Mouse (Mus musculus) CH12F3 (cell line): ENCODE data around the gene Wdr74.

Experiments
- in situ Hi-C: fragments of 300-500 bp; cut with MboI; formaldehyde crosslinking; loops from 2 replicates; pipeline ENCODE4 v1.14.3; 2020; ENCODE audit warnings: low sequenced_read_pairs

Gene Wdr74

DNA sequence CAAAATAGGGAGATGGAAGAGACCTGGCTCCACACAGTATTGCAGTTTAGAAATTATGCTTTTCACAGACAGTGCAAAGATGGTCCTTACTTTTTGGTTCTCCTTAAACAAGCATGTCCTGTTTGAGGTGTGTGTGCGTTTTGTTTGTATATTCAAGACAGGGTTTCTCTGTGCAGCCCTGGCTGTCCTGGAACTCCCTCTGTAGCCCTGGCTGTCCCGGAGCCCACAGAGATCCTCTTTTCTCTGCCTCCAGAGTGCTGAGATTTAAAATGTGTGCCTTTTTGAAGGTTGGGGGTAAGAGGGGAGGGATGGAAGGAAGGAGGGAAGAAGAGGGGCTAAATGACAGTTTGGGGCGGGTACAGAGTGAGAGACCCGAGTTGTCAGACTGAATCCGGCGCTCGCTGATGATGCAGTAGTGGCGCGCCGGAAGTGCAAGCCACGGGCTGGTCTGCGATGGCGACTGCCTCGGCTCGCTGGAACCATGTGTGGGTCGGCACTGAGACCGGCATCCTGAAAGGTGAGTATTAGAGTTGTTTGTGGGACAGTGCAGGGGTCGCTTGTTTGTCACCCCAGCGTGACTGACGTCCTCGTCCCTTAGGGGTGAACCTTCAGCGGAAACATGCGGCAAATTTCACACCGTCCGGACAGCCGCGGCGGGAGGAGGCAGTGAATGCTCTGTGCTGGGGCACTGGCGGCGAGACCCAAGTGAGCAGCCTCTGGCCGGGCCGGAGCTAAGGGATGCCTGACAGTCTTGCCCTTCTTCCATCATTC, at the start of gene Wdr74:
Gene Wdr74, plus strand, starts transcription at position 439 of the 771 bp plus-strand sequence.
- in situ Hi-C loops = no loop called here

DNA sequence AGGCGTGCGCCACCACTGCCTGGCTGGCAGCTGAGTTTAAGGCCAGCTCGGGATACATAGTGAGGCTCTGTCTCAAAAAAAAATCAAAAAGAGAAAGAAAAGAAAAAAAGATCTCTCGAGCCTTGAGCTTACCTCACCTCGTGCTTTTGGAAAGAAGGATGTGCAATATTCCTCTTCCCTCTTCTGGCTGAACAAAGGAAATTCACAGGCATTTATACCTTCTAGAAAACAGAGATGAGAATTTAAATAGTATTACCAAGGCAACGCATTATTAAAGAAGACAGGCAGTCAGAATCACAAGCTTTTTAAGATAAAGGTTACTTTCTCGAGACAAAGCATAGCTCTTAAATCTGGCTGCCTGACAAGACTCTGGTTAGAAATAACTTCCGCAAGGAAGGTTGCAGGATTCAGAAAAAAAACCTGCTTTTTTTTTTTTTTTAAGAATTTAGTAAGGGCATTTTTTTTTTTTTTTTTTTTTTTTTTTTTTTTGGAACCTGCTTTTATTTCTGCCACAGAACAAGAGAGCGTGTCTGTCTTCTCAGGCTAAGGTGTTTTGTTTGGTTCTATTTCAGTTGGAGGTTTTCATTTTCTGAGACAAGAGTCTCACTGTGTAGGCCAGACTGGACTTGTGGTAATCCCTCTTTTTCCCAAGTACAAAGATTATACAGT, 43.6 kb upstream of the Wdr74 start:
- in situ Hi-C loops = no loop called here

DNA sequence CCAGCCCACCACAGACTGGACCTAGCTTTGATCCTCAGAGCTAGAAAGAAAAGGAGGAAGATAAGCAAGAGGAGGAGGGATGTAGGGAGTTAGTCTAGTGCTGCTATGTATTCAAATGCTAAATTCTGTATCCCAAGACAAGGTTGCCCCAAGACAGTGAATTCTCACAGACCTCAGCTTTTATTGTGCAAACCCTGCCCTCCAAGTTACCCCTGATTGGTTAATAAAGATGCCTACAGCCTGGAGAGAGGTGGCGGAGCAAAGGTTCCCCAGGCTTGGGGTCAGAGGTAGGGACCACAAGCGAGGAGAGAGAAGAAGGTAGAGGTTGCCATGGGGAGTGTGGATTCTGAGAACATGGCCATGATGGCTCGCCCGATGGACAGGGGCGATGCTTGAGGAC, 42.9 kb upstream of the Wdr74 start:
- in situ Hi-C loops = no loop called here

DNA sequence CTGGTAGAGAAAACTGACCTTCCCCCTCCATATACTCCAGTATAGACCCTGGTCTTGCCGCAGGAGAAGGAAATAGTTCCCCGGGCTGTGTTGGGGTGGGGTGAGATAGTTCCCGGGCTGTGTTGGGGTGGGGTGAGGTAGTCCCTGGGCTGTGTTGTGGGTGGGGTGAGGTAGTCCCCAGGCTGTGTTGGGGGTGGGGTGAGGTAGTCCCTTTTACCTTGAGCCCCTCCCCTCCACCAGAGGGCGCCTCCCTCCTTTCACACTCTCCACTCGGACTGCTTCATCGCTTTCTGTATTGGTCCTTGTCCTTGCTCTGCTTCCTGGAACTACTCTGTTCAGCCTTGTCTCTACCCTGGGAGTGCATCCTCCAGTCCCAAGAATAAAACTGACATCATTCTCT, 40.3 kb upstream of the Wdr74 start:
- in situ Hi-C loops = no loop called here

DNA sequence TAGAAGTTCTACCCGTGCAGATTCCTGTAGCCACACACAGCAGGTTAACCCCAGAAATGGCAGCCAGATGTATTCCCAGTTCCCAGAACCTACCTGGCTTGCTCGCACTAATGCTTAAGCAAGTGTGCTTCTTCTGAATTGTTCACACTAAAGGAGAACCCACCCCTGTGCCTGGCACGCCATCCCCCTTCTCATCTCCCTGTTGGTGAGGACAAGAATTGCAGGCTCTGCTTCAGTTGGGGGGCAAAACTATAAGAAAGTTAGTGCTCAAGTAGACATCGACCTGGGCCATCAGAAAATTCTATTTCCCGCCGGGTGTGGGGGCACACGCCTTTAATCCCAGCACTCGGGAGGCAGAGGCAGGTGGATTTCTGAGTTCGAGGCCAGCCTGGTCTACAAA, 36.0 kb upstream of the Wdr74 start:
- in situ Hi-C loops = no loop called here

DNA sequence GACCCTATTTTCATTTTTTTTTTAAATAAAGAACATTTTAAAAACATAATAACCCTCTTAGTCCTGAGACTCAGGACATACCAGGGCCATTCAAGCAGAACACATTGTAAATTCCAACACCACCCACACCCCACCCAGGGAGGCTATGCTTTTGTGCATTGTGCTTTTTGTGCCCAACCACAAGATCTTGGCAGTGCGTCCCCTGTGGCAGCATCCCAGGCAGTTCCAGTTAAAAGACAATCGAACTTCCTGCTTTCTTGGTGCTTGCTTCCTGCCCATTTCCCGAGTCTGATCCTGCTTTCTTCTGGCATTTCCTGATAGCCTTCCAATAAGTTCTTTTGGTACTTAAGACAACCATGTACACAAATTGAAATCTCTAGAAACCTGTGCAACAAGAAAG, 33.2 kb upstream of the Wdr74 start:
- in situ Hi-C loops = no loop called here

DNA sequence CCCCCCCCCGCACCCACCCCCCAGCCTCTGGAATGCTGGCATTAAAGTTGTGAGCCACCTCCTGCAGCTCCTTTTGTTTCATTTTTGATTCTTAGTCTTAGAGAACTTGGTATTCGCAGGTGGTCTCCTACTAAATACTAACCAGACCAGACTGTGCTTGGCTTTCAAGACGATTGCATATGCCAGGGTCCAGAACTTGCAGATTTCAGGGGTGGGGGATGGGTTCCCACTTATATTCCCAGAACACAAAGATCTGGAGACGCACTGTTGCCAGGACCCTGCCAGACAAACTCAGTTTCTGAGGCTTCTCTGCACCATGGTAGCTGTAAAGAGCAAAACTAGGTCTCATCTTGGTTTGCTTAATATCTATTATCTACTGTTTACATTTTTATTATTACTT, 32.1 kb upstream of the Wdr74 start:
- in situ Hi-C loops = no loop called here

DNA sequence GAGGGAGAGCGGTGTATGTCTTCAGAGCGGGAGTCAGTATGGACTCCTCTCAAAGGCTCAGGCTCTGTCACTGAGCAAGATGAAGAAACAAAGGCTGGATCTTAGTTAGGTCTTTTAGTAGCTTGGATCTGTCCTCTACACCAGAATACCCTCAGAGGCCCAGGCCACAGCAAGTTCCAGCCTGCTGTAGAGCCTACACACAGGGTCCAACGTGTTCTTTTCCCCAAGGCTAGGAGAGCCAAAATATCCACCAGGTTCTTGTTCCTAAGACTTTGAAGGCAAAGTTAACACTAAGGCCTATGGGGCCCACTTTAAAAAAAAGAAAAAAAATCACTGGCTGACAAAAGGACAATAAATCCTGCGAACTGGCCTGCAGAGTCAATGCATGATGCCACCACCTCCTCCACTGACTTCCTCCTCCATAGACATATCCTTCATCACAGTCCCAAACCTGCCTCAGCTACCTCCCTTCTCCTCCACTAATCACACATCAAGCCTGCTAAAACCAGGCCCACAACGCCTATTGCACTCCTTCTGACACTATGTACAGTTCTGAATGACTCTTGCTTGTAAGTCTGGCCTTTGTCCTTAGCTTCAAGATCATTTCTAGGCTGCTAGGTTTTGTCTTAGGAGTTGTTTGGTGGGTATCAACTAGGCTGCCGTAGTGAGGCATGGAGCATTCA, 30.5 kb upstream of the Wdr74 start:
- in situ Hi-C loops = no loop called here

DNA sequence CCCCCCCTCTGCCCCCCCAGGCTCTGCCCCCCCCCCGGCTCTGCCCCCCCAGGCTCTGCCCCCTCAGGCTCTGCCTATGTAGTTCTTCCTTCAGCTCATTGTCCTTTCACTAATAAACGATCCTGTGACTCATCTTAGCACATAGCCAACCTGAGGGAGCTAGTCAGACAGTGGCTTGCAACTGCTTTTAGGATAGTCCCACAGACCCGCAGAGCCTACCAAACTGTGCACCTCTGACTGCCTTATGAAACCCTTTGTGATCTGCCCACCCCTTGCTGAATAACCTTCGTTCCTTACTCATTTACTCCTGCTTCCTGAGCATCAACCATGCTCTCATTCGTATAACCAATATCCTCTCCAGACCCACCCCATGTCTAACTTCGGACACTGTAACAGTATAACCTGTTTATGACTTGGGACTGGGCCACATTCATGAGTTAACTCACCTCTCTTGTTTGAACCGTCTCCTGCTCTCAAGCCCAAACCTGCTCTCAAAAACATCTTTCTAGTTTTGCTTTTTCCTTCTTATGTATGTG, 29.4 kb upstream of the Wdr74 start:
- in situ Hi-C loops = no loop called here

DNA sequence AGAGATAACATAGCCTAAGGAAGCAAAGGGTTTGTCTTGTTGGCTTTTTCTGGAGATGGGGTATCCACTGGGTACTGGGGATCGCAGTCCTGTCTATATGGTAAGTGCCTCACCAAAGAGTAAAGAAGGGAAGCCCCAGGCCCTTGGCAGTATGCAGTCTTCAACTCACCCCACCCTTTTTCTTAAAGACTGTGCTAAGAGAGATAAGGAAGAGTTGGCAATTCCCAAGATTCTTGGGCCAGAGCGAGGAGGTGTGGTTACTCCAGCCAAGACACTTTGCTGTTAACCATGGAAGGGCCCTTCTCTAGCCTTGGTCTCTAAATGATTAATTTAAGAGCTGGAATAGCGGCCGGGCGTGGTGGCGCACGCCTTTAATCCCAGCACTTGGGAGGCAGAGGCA, 28.7 kb upstream of the Wdr74 start:
- in situ Hi-C loops = no loop called here

DNA sequence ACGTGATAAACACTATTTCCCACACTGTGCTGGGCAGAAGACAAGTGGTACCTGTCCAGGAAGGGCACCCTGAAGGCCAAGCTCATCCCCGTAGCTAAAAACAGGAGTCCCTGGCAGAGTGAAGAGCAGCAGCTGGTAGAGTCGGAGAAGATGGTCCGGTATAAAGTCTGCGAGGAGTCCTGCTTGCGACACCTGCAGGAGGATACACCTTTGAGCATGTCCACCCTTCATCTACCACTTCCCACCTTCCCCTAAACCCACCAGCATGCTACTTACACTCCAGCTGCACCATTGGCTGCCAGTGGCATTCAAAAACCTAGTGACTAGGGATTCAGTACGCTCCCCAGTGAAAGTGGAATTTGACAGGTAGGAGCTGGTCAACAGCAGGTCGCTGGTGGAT, 26.7 kb upstream of the Wdr74 start:
- in situ Hi-C loops = no loop called here

DNA sequence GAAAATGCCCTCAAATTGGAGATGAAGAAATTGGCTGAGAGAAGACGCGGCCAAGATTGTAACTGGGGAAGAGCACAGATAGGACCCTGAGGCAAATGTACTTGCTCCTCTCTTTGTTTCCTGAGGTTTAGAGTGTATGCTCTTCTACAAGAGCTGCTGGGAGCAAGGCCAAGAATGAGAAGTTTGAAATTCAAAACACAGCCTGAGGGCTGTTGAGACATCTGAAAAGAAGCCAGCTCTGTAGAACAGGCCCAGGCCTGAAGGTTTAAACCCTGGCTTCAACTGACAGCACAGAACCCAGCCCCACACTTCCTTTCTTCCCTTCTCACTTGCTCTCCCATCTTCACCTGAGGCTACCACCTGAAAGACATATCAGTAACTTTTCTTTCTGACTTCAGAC, 25.6 kb upstream of the Wdr74 start:
- in situ Hi-C loops = no loop called here

DNA sequence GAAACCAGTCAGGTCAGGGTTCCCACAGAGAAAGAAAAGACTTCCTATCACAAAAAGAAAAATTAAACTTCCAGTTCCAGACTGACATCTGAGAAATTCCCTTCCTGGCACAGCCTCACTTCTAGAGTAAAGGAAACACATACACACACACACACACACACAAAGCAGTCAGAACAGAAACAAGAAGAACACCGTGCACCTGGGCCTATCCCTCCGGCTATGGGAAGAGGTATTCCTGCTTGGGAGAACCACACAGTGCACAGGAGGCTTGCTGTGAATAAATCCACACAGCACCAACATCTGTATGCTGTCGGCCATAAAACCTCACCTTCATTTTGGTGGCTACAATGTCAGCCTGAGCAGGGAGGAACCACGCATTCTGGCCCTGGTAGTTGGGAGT, 24.1 kb upstream of the Wdr74 start:
- in situ Hi-C loops = no loop called here

DNA sequence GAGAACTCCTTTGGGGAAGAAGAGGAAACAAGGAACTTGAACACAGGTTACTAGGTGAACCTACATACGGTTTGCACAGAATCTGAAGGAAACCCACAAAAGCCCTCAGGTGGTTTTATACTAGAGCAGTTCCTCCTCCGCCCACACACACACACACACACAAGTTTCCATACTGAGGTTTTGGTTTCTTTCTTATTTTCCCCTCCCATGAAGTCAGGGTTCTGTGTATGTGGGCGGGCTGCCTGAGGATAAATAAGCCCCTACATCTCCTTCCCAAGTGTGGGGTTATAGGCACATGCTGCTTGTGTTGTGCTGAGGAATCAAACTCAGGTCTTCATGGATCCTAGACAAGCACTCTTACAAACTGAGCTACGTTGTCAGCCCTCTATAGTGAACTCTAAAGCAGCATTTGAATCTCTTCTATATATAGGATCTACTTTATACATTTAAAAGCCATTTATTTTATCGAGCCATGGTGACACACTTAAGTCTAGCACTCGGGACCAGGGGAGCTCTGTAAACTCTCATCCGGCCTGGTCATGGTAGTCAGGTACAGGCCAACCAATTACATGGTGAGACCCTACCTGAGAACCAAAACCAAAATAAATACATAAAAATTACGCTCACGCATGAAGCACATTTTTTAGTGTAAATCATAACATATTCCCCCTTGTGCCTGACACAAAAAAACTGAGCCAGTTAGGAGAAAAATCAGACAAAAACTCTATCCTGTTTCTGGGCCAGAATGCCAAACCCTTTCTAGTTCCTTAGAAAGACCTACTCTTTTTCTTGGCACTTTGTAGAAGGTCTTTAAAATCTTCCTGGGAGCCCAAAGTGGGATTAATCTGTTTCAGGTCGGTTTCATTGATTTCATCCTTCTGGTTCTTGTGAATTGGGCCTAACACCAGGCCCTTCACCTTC, 23.4 kb upstream of the Wdr74 start:
- in situ Hi-C loops = no loop called here

DNA sequence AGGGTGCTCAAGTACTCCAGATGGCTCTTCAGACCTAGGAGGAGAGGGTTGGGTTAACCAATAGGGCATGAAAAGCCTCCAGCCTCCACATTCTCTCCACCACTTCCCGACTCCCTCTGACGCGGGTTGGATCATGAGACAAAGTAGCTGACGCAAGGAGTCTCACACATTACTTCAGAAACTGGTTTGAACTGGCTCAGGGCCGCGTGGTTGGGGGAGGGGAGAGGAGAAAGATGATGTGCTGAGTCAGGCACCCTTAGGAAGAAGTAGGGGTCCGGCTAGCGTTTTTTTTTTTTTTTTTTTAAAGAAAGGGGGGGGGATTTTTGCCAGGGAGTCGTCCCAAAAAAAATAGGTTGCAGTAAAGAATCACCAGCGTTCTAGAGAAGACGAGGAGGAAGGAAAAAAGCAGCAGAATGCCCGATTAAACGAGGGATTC, 22.7 kb upstream of the Wdr74 start:
- in situ Hi-C loops = no loop called here

DNA sequence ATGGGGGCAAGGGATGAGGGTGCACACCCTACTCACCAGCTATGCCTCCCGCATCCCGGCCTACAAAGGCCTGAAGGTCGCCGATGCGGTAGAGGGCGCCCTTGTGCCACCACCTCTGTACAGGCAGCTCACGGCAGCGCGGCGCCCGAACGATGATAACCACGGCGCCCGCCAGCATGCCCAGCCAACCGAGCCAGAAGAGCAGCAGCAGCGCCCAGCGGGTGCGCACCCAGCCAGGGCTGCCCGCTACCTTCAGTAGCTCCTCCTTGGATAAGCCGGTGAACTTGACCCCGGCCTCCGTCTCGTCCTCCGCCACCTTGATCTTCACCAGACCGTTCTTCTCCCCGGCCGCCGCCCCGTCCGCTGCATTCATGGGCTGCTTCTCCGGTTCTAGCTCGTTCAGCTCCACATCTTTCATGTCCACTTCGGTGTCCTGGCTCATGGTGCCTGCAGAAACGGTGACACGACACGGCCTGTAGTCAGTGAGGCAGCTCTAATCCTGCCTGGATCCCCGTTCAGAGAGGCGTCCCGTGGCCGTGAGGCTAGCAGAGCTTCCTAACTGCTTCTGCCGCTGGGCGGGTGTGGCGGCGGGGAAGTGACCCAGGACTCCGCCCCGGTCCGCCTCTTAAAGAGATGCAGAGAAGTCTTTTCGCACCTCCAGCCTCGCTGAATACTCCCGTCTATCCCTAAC, 22.2 kb upstream of the Wdr74 start:
- in situ Hi-C loops = no loop called here

DNA sequence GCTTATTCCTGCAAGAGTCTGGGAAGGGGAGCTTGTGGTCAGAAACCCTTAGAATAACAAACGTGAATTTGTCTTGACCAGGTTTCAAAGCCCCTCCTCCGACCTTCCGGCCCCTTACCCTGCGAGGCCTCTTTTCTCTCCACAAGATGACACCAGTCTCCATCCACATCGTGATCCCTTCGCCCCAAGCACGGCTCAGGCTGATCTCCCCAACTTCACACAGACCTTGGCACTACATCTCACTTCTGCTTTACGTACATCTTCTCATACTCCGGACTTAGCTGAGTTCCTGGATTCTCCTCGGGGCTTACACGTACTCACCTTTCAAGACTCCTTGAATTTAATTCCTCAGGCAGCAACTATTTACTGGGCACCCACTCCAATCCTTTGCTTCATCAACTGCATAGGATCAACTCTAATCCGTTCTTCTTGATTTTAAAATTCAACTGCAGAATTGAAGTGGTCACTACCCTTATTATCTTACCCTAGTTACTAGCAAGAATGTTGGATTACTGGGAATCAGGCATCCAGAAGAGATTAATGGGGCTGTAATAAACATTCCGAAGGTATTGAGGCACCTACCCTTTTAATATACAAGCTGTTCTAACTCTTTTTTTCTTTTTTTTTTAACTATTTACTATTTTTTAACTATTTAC, 21.5 kb upstream of the Wdr74 start:
- in situ Hi-C loops = no loop called here

DNA sequence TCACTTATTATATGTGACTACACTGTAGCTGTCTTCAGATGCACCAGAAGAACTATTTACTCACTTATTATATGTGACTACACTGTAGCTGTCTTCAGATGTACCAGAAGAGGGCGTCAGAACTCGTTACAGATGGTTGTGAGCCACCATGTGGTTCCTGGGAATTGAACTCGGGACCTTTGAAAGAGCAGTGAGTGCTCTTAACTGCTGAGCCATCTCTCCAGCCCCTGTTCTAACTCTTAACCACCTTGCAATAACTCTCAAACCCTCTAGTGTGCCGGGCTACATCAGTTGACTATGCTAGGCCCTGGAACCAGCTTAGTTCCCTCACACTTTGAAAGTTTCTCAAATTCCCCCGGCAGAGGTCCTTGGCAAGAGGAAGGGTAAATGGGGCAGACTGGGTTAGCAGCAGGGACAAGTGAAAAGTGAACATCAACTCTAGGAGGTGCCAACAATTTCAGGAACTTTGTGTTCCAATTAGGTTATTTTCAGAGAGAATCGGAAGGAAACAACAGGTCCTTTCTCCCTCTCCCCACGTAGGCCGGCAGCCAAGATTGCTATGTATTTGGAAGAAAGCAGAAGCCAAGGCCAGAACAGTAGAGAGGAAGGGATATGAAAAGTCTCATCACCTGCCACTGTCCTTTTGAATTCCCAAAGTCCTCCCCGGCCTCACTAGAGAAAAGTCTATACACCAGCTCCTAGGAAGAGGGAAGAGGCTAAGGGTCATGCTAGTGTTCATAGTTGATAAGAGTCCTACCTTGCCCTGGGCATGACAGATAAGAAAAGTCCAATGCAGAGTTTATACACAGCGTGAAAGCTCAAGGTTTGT, 20.8 kb upstream of the Wdr74 start:
- in situ Hi-C loops = no loop called here
